Comparison of ENCODE assay signal across 14 mouse cellular contexts in the genomic region with DNA sequence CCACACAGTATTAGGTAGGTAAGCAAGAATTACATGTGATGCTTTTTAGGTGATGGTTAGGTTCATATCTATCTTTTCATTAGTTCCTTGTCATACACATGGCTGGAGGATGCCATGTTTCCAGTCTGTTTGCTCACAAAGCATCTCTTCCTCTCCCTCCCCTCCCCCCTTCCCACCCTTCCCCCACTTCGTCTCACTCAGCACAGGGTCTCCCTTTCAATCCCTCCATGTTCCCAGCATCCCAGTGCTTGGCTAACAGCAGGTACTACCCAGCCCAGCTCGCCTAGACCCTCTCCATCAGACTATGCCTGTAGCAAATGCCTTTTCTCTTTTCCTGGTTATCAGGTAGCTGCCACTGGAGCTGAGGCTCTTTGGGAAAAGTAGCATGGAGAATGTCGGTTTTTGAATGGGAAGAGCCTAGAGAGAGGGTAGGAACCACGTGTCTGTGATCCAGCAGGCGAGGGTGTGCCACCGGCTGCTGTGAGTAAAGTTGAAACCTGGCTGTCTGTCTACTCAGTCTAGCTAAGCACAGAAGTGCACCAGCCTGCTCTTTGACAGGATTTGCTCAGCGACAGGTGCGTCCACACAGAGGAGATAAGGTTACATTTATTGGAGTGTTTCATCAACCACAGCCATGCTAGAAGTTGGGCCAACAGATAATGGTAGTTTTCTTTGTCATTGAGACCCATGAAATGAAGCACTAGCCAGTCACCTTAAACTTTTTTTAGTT.
DNase-seq lines count a peak whose midpoint lies in the region; ATAC-seq and TF ChIP-seq lines count a peak whose summit lies in the region.
"Had no signal": no experiment of that assay in that cellular context is flagged by ENCODE, and none has a peak within 500 bp of the region (broad histone marks: within the 10 kb centered on the region; RNA-seq: fewer than 3 reads in every experiment).

No protein-coding gene starts in this region.

- WGBS in forebrain, embryonic 10.5 days = 60% methylated on average over 8 of the region's 8 CpGs
- 62% methylated on average over 8 of the region's 8 CpGs for WGBS in forebrain, embryonic 15.5 days
- WGBS in hindbrain, embryonic 11.5 days = 60% methylated on average over 8 of the region's 8 CpGs
- WGBS in midbrain, embryonic 13.5 days = 60% methylated on average over 8 of the region's 8 CpGs
- WGBS in intestine, embryonic 15.5 days = 44% methylated on average over 8 of the region's 8 CpGs

- no peaks in the 10 kb centered on the region for H3K36me3 ChIP-seq in forebrain, embryonic 10.5 days (replicated peaks)
- no peaks in the 10 kb centered on the region for H3K36me3 ChIP-seq in forebrain, embryonic 15.5 days
- H3K36me3 ChIP-seq in MEL (ENCODE audit: control insufficient read depth in 1 of 2, insufficient read depth in 2 of 2, low read length in 2 of 2) = peaks cover 0 to 2% of the 10 kb centered on the region in 2 experiments; a peak in 1 of 4 replicates
- no peaks in the 10 kb centered on the region for H3K36me3 ChIP-seq in hindbrain, embryonic 11.5 days (ENCODE audit: control insufficient read depth, insufficient read depth, low read length)
- no peaks in the 10 kb centered on the region for H3K36me3 ChIP-seq in midbrain, embryonic 13.5 days
- H3K36me3 ChIP-seq in intestine, embryonic 15.5 days = no peaks in the 10 kb centered on the region
- H3K36me3 ChIP-seq: embryonic facial prominence, embryonic 13.5 days; G1E; limb, embryonic 15.5 days; lung, embryonic 15.5 days had no signal

- no peak for TF ChIP-seq POLR2A in MEL (IDR thresholded peaks at IDR 0.05; ENCODE audit: control insufficient read depth in 1 of 2, insufficient read depth in 1 of 2, low read depth in 1 of 2, low read length in 2 of 2, poor library complexity in 1 of 2)

- intact Hi-C loops in left cerebral cortex, postnatal 4 days (cut with DNase I) = no loop called here

- no peaks in the 10 kb centered on the region for H3K79me2 ChIP-seq in MEL (ENCODE audit: control insufficient read depth, insufficient read depth, low read length, poor library complexity)

- no peak overlapping the region for H3K4me3 ChIP-seq in forebrain, embryonic 10.5 days
- no peak overlapping the region for H3K4me3 ChIP-seq in forebrain, embryonic 15.5 days
- H3K4me3 ChIP-seq in MEL (ENCODE audit: control insufficient read depth in 1 of 2, insufficient read depth in 1 of 2, low read depth in 2 of 2, low read length in 2 of 2) = no peak overlapping the region
- H3K4me3 ChIP-seq in hindbrain, embryonic 11.5 days (ENCODE audit: low read depth, low read length) = no peak overlapping the region
- H3K4me3 ChIP-seq in midbrain, embryonic 13.5 days (replicated peaks) = no peak overlapping the region
- no peak overlapping the region for H3K4me3 ChIP-seq in intestine, embryonic 15.5 days (replicated peaks)
- H3K4me3 ChIP-seq: embryonic facial prominence, embryonic 13.5 days; limb, embryonic 15.5 days; lung, embryonic 15.5 days had no signal

- TF ChIP-seq RAD21 in MEL (IDR thresholded peaks at IDR 0.05; ENCODE audit: low read depth, low read length) = no peak

- no peak for DNase-seq in forebrain, embryonic 10.5 days (ENCODE audit: extremely low spot score, low spot score)
- DNase-seq in MEL (ENCODE audit: low read depth, low spot score) = peak; percentile 35
- DNase-seq in hindbrain, embryonic 11.5 days (ENCODE audit: low spot score) = peak; percentile 25
- no peak for DNase-seq in left cerebral cortex, postnatal 4 days
- DNase-seq in left cerebral cortex, adult 9 months (ENCODE audit: low spot score in 2 of 2) = no peak

- TF ChIP-seq CTCF in MEL (IDR thresholded peaks at IDR 0.05 in 2 of 3, conservative IDR thresholded peaks at IDR 0.05 in 1 of 3; ENCODE audit: control insufficient read depth in 1 of 3, insufficient read depth in 1 of 3, low read depth in 2 of 3, low read length in 3 of 3, poor library complexity in 1 of 3, severe bottlenecking in 1 of 3) = no peak

- 0 out of 2 replicates have a peak overlapping the region, but pooled peaks have one; percentile 56 for H3K27ac ChIP-seq in forebrain, embryonic 10.5 days
- no peak overlapping the region for H3K27ac ChIP-seq in forebrain, embryonic 15.5 days (replicated peaks)
- H3K27ac ChIP-seq in MEL (ENCODE audit: control insufficient read depth, low read depth, low read length) = no peak overlapping the region
- H3K27ac ChIP-seq in hindbrain, embryonic 11.5 days (ENCODE audit: low read depth, low read length) = peak overlapping the region; percentile 60; the same call in 1 of the 2 replicates
- H3K27ac ChIP-seq in midbrain, embryonic 13.5 days = peak overlapping the region; percentile 74
- H3K27ac ChIP-seq in intestine, embryonic 15.5 days = no peak overlapping the region
- H3K27ac ChIP-seq: embryonic facial prominence, embryonic 13.5 days; limb, embryonic 15.5 days; lung, embryonic 15.5 days had no signal

- no peak overlapping the region for H3K4me2 ChIP-seq in forebrain, embryonic 15.5 days (replicated peaks)
- H3K4me2 ChIP-seq in hindbrain, embryonic 11.5 days (replicated peaks; ENCODE audit: low read depth, low read length) = no peak overlapping the region
- H3K4me2 ChIP-seq in midbrain, embryonic 13.5 days (replicated peaks) = no peak overlapping the region
- no peak overlapping the region for H3K4me2 ChIP-seq in intestine, embryonic 15.5 days (replicated peaks)
- H3K4me2 ChIP-seq: embryonic facial prominence, embryonic 13.5 days; heart, embryonic 11.5 days; limb, embryonic 15.5 days; lung, embryonic 15.5 days had no signal

- peak in 1 of 2 experiments; percentile 37; a peak in 1 of 4 replicates for TF ChIP-seq EP300 in MEL (IDR thresholded peaks at IDR 0.05; ENCODE audit: low read depth in 1 of 2, low read length in 2 of 2)

- no peaks in the 10 kb centered on the region for H3K27me3 ChIP-seq in forebrain, embryonic 10.5 days (ENCODE audit: poor library complexity, severe bottlenecking)
- H3K27me3 ChIP-seq in forebrain, embryonic 15.5 days = no peaks in the 10 kb centered on the region
- no peaks in the 10 kb centered on the region for H3K27me3 ChIP-seq in MEL (ENCODE audit: control insufficient read depth in 1 of 2, insufficient read depth in 2 of 2, low read length in 2 of 2)
- no peaks in the 10 kb centered on the region for H3K27me3 ChIP-seq in hindbrain, embryonic 11.5 days (ENCODE audit: control insufficient read depth, insufficient read depth, low read length)
- H3K27me3 ChIP-seq in midbrain, embryonic 13.5 days = no peaks in the 10 kb centered on the region
- H3K27me3 ChIP-seq in intestine, embryonic 15.5 days (replicated peaks) = no peaks in the 10 kb centered on the region
- H3K27me3 ChIP-seq: embryonic facial prominence, embryonic 13.5 days; limb, embryonic 15.5 days; lung, embryonic 15.5 days had no signal

- H3K4me1 ChIP-seq in forebrain, embryonic 10.5 days = peaks cover 14% of the 10 kb centered on the region
- H3K4me1 ChIP-seq in forebrain, embryonic 15.5 days = peaks cover 10% of the 10 kb centered on the region
- peaks cover 0 to 4% of the 10 kb centered on the region in 2 experiments; a peak in 1 of 4 replicates for H3K4me1 ChIP-seq in MEL (ENCODE audit: control insufficient read depth in 1 of 2, insufficient read depth in 2 of 2, low read length in 2 of 2)
- 0 out of 2 replicates have a peak, but pooled peaks cover 2% of the 10 kb centered on the region for H3K4me1 ChIP-seq in hindbrain, embryonic 11.5 days (replicated peaks; ENCODE audit: control insufficient read depth, insufficient read depth, low read length)
- peaks cover 15% of the 10 kb centered on the region for H3K4me1 ChIP-seq in midbrain, embryonic 13.5 days (replicated peaks)
- H3K4me1 ChIP-seq in intestine, embryonic 15.5 days (replicated peaks) = no peaks in the 10 kb centered on the region
- H3K4me1 ChIP-seq: embryonic facial prominence, embryonic 13.5 days; limb, embryonic 15.5 days; lung, embryonic 15.5 days had no signal

- no peak overlapping the region for H3K9ac ChIP-seq in forebrain, embryonic 15.5 days (replicated peaks)
- no peak overlapping the region for H3K9ac ChIP-seq in MEL (ENCODE audit: control insufficient read depth, low read depth, low read length, poor library complexity, severe bottlenecking)
- no peak overlapping the region for H3K9ac ChIP-seq in hindbrain, embryonic 11.5 days (ENCODE audit: low read depth, low read length)
- no peak overlapping the region for H3K9ac ChIP-seq in midbrain, embryonic 13.5 days (replicated peaks)
- H3K9ac ChIP-seq in intestine, embryonic 15.5 days = no peak overlapping the region
- H3K9ac ChIP-seq: embryonic facial prominence, embryonic 13.5 days; limb, embryonic 15.5 days; lung, embryonic 15.5 days had no signal

- ATAC-seq in forebrain, embryonic 15.5 days (replicated peaks) = no peak; the same call in 1 of the 2 replicates
- ATAC-seq in hindbrain, embryonic 11.5 days (ENCODE audit: low FRiP score) = peak; percentile 22; the same call in 1 of the 2 replicates
- ATAC-seq in midbrain, embryonic 13.5 days = peak; percentile 19; the same call in 1 of the 2 replicates
- no peak for ATAC-seq in intestine, embryonic 15.5 days
- ATAC-seq: intestine, embryonic 16.5 days had no signal

- H3K9me3 ChIP-seq in forebrain, embryonic 10.5 days = no peaks in the 10 kb centered on the region
- no peaks in the 10 kb centered on the region for H3K9me3 ChIP-seq in forebrain, embryonic 15.5 days
- H3K9me3 ChIP-seq in MEL (replicated peaks; ENCODE audit: insufficient read depth, low read length) = no peaks in the 10 kb centered on the region
- H3K9me3 ChIP-seq in hindbrain, embryonic 11.5 days (ENCODE audit: control insufficient read depth, low read length) = no peaks in the 10 kb centered on the region
- no peaks in the 10 kb centered on the region for H3K9me3 ChIP-seq in midbrain, embryonic 13.5 days
- H3K9me3 ChIP-seq in intestine, embryonic 15.5 days = no peaks in the 10 kb centered on the region
- H3K9me3 ChIP-seq: embryonic facial prominence, embryonic 13.5 days; G1E; limb, embryonic 15.5 days; lung, embryonic 15.5 days had no signal

TF ChIP-seq in MEL, 35 proteins besides CTCF, POLR2A, EP300 and RAD21 (continues in another document):
- TF ChIP-seq ZNF384 (IDR thresholded peaks at IDR 0.05; ENCODE audit: low read depth, low read length) (no peak), UBTF (IDR thresholded peaks at IDR 0.05; ENCODE audit: borderline replicate concordance, insufficient read depth, low read depth, low read length) (no peak), NELFE (IDR thresholded peaks at IDR 0.05; ENCODE audit: low read depth, low read length) (no peak), ZKSCAN1 (IDR thresholded peaks at IDR 0.05; ENCODE audit: low read depth, low read length) (no peak), POLR2AphosphoS2 (IDR thresholded peaks at IDR 0.05; ENCODE audit: low read length) (no peak), SMC3 (IDR thresholded peaks at IDR 0.05; ENCODE audit: low read depth, low read length) (no peak), E2F4 (IDR thresholded peaks at IDR 0.05; ENCODE audit: borderline replicate concordance, low read depth, low read length) (no peak), MAFK (IDR thresholded peaks at IDR 0.05; ENCODE audit: borderline replicate concordance, low read depth, low read length) (no peak), GATA1 (IDR thresholded peaks at IDR 0.05; ENCODE audit: low read depth, low read length) (no peak), SIN3A (IDR thresholded peaks at IDR 0.05; ENCODE audit: low read length) (no peak), TCF12 (IDR thresholded peaks at IDR 0.05; ENCODE audit: low read depth, low read length) (peak; percentile 67), ZMIZ1 (IDR thresholded peaks at IDR 0.05; ENCODE audit: low read depth, low read length) (no peak)

Comparison
In these comparisons a context has a peak if more than half of its experiments do, and no peak if none do; other contexts are left out.
1. H3K27ac ChIP-seq: peak in forebrain, embryonic 10.5 days (single experiment), hindbrain, embryonic 11.5 days (single experiment) and midbrain, embryonic 13.5 days (single experiment); none in forebrain, embryonic 15.5 days (single experiment), MEL (single experiment) and intestine, embryonic 15.5 days (single experiment).
2. DNase-seq: peak in MEL (single experiment) and hindbrain, embryonic 11.5 days (single experiment); none in forebrain, embryonic 10.5 days (single experiment), left cerebral cortex, postnatal 4 days (single experiment) and left cerebral cortex, adult 9 months (0 of 2).
3. ATAC-seq: peak in hindbrain, embryonic 11.5 days (single experiment) and midbrain, embryonic 13.5 days (single experiment); none in forebrain, embryonic 15.5 days (single experiment) and intestine, embryonic 15.5 days (single experiment).